Mouse (Mus musculus): Measurements from ENCODE around the gene Otop3. TPM values are rescaled to one million over a fixed set of nuclear protein-coding genes. Genes with fewer than 3 reads are reported as not detected.

Otop3 gene
- polyA plus RNA-seq (2016; fragmentation: Nextera tagmentation; extraction: Ambion mirVana) = not detected in 2 replicates

DNA sequence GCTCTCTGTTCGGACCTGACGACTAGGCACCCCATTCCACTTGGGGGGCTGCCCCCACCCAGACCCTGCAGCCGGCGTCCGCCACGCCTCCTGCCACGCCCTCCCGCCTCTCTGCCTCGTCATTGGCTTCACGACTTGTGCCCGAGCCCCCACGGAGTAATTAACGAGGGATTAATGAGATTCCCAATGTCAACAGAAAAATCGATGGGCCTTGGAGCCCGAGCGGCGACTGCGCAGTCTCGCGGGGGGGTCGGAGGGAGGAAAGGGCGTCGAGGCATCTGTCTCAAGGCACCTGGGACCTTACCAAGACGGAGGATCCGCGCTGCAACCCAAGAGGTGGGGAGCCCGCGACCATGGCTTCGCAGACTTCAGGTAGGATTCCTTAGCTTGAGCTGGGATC, at the start of gene Otop3:
Otop3 (plus strand) TSS at position 201 of the 400 bp plus-strand sequence.
- no peak within 1 kb of the TSS for H3K9ac ChIP-seq
- peaks cover 91% of the 10 kb centered on the region for H3K27me3 ChIP-seq (replicated peaks)
- H3K27ac ChIP-seq = no peak within 1 kb of the TSS
- H3K4me3 ChIP-seq = no peak within 1 kb of the TSS
- H3K4me1 ChIP-seq = no peaks in the 10 kb centered on the region
- no peaks in the 10 kb centered on the region for H3K9me3 ChIP-seq (replicated peaks)
- ATAC-seq = no peak
- H3K36me3 ChIP-seq = no peaks in the 10 kb centered on the region
- 6% methylated on average over 29 of the region's 29 CpGs for WGBS (ENCODE audit: insufficient replicate concordance)
- peak within 1 kb of the TSS; percentile 33 for H3K4me2 ChIP-seq

- Histone ChIP-seq H3K36me3 (peaks cover 10% of the 10 kb centered on the region; the same call in 1 of the 2 replicates), H3K4me1 (peaks cover 16% of the 10 kb centered on the region), H3K4me2 (no peak overlapping the region), H3K27ac (no peak overlapping the region), H3K9me3 (replicated peaks) (no peaks in the 10 kb centered on the region), H3K4me3 (no peak overlapping the region), H3K27me3 (replicated peaks) (no peaks in the 10 kb centered on the region), H3K9ac (no peak overlapping the region)
- 25% methylated on average over 4 of the region's 4 CpGs for WGBS (ENCODE audit: insufficient replicate concordance)
- no peak for ATAC-seq
Observed at GRCm38 (mm10) chr11:115285282-115285681, 49.2 kb upstream of the Otop3 start.

GRCm38 (mm10) chr11:115286201-115286993, 48.1 kb upstream of the Otop3 start:
- no peak overlapping the region for H3K4me2 ChIP-seq
- H3K9ac ChIP-seq = no peak overlapping the region
- H3K36me3 ChIP-seq = peaks cover 10% of the 10 kb centered on the region; the same call in 1 of the 2 replicates
- ATAC-seq = no peak
- no peak overlapping the region for H3K4me3 ChIP-seq
- 67% methylated on average over 19 of the region's 19 CpGs for WGBS (ENCODE audit: insufficient replicate concordance)
- no peaks in the 10 kb centered on the region for H3K9me3 ChIP-seq (replicated peaks)
- no peaks in the 10 kb centered on the region for H3K27me3 ChIP-seq (replicated peaks)
- H3K27ac ChIP-seq = no peak overlapping the region
- H3K4me1 ChIP-seq = peaks cover 15% of the 10 kb centered on the region; the same call in 1 of the 2 replicates

DNA sequence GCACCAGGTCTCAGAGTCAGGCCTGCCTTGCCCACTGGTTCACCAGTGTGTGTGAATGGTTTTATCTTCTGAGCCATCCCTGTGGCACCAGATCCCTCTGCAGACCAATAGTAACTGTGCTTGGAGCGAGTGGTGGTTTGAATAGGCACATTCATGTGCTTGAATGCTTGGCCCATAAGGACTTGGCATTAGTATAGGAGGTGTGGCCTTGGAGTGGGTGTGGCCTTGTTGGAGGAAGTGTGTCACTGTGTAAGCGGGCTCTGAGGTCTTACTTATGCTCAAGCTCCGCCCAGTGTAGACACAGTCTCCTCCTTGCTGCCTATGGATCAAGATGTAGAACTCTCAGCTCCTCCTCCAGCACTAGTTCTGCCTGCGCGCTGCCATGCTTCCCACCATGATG, 47.1 kb upstream of the Otop3 start:
- 74% methylated on average over 5 of the region's 5 CpGs for WGBS (ENCODE audit: insufficient replicate concordance)
- no peak overlapping the region for H3K27ac ChIP-seq
- ATAC-seq = no peak
- H3K9me3 ChIP-seq (replicated peaks) = no peaks in the 10 kb centered on the region
- peaks cover 10% of the 10 kb centered on the region; the same call in 1 of the 2 replicates for H3K36me3 ChIP-seq
- no peak overlapping the region for H3K9ac ChIP-seq
- no peaks in the 10 kb centered on the region for H3K27me3 ChIP-seq (replicated peaks)
- no peak overlapping the region for H3K4me3 ChIP-seq
- H3K4me2 ChIP-seq = no peak overlapping the region
- peaks cover 14% of the 10 kb centered on the region; the same call in 1 of the 2 replicates for H3K4me1 ChIP-seq

GRCm38 (mm10) chr11:115288305-115288704, 46.2 kb upstream of the Otop3 start:
- H3K9ac ChIP-seq = no peak overlapping the region
- no peaks in the 10 kb centered on the region for H3K9me3 ChIP-seq (replicated peaks)
- WGBS (ENCODE audit: insufficient replicate concordance) = 68% methylated on average over 2 of the region's 2 CpGs
- no peak for ATAC-seq
- H3K27ac ChIP-seq = no peak overlapping the region
- H3K27me3 ChIP-seq (replicated peaks) = no peaks in the 10 kb centered on the region
- no peak overlapping the region for H3K4me2 ChIP-seq
- H3K4me1 ChIP-seq = peaks cover 14% of the 10 kb centered on the region; the same call in 1 of the 2 replicates
- no peak overlapping the region for H3K4me3 ChIP-seq
- H3K36me3 ChIP-seq = peaks cover 10% of the 10 kb centered on the region; the same call in 1 of the 2 replicates

DNA sequence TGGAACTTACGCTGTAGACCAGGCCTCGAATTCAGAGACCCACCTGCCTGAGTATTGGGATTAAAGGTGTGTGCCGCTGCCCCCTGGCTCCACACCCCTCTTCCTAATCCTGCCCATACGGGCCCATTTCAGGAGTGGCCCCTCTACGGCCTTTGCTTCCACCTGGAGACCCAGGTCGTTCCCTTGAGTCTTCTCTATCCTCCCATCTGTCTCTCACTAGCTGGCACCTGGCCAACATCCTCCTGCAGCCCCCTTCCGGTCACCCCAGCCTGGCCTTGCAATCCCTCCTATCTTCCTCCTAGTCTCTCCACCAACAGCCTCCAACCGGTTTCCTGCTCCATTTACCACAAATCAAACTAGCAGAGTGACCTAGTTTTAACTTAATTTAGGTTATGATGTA, 44.6 kb upstream of the Otop3 start:
- no peak overlapping the region for H3K4me2 ChIP-seq

GRCm38 (mm10) chr11:115290314-115290713, 44.2 kb upstream of the Otop3 start:
- H3K4me1 ChIP-seq = peaks cover 8% of the 10 kb centered on the region; the same call in 1 of the 2 replicates
- no peak overlapping the region for H3K27ac ChIP-seq
- H3K9me3 ChIP-seq (replicated peaks) = no peaks in the 10 kb centered on the region
- no peak overlapping the region for H3K9ac ChIP-seq
- no peak overlapping the region for H3K4me3 ChIP-seq
- H3K27me3 ChIP-seq (replicated peaks) = no peaks in the 10 kb centered on the region
- WGBS (ENCODE audit: insufficient replicate concordance) = 55% methylated on average over 1 of the region's 1 CpGs
- H3K4me2 ChIP-seq = no peak overlapping the region
- no peak for ATAC-seq
- no peaks in the 10 kb centered on the region for H3K36me3 ChIP-seq

More for the DNA sequence above, 44.6 kb upstream of the Otop3 start:
- no peaks in the 10 kb centered on the region for H3K27me3 ChIP-seq (replicated peaks)
- H3K4me3 ChIP-seq = no peak overlapping the region
- peaks cover 12% of the 10 kb centered on the region; the same call in 1 of the 2 replicates for H3K4me1 ChIP-seq
- H3K9ac ChIP-seq = no peak overlapping the region
- 0 out of 2 replicates have a peak, but pooled peaks cover 1% of the 10 kb centered on the region for H3K36me3 ChIP-seq
- no peak overlapping the region for H3K27ac ChIP-seq
- WGBS (ENCODE audit: insufficient replicate concordance) = 49% methylated on average over 8 of the region's 8 CpGs
- ATAC-seq = no peak
- no peaks in the 10 kb centered on the region for H3K9me3 ChIP-seq (replicated peaks)

DNA sequence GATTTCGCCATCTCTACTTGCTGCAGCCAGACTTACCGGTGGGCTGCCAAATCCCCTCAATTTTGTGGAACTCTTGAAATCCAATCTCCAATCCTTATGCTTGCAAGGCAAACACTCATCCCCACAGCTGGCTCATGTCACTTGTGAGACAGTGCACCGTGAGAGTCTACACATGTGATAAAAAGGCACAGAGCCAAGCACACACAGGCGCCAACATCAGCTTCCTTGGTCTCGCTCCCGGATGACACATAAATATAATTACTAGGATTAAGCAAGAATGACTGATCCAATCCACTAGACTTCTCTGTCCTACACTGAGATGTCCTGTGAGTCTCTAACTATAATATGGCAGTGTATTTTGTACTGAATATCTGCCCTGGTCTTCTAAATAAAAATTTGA, 43.6 kb upstream of the Otop3 start:
- Histone ChIP-seq H3K9ac (no peak overlapping the region), H3K9me3 (replicated peaks) (no peaks in the 10 kb centered on the region), H3K4me1 (peaks cover 8% of the 10 kb centered on the region; the same call in 1 of the 2 replicates), H3K27ac (no peak overlapping the region), H3K4me2 (no peak overlapping the region), H3K27me3 (replicated peaks) (peaks cover 4% of the 10 kb centered on the region; the same call in 1 of the 2 replicates), H3K4me3 (no peak overlapping the region), H3K36me3 (no peaks in the 10 kb centered on the region)
- ATAC-seq = no peak
- WGBS (ENCODE audit: insufficient replicate concordance) = 72% methylated on average over 6 of the region's 6 CpGs

DNA sequence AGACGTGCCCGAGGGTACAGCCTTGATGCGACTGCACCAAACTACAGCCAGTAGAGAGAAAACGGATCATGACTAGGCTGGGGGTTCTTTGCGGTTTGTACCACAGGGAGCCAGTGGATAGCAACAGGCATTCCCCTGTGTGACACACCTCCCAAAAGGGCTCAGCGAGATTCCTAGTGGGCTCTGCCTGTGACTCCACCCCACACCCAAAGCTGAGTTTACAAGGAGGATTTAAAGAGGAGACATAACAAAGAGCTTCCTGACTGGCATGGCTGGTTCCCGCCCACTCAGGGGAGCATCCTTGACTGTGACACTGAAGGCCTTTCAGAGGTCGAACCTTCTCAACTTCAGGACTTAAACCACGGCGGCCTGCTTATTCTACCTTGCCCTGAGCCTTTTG, 43.0 kb upstream of the Otop3 start:
- Histone ChIP-seq H3K27ac (peak overlapping the region; percentile 62), H3K9me3 (replicated peaks) (no peaks in the 10 kb centered on the region), H3K27me3 (replicated peaks) (peaks cover 10% of the 10 kb centered on the region), H3K36me3 (no peaks in the 10 kb centered on the region), H3K4me1 (peaks cover 11% of the 10 kb centered on the region; the same call in 1 of the 2 replicates), H3K4me3 (no peak overlapping the region), H3K4me2 (no peak overlapping the region), H3K9ac (no peak overlapping the region)
- ATAC-seq = no peak
- 69% methylated on average over 10 of the region's 10 CpGs for WGBS (ENCODE audit: insufficient replicate concordance)

DNA sequence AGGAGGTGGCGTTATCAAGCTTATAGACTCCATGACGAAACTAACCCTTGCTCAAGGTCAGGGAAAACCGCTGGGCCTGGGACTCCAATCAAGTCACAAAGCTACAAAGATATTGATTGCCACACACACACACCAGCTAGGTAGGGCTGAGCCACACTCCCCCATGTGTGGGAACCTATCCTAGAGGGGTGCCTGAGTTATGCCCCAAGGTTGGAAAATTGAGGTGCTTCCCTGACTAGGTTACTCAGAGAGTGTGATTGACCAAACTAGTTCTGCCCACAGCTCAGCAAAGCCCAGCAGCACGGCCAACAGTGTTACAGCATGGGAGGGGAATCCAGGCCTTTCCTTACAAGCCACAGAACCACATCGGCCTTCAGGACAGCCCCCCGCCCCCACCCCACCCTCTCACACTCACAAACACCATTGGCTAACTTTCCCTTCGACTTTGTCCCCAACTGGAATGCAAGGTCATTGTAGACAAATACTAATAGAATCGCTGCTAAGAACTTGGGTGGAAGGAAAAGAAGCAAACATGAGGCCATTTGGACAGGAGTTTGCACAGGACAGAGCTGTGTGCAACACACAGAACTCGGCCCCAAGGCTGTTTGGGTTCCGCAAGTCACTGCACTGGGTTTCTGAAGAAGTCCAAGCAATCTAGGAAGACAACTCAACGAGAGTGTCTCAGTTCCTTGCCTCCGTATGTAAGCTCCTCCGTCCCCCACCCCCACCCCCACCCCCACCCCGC, 41.7 kb upstream of the Otop3 start:
- Histone ChIP-seq H3K4me2 (peak overlapping the region; percentile 18), H3K27ac (peak overlapping the region; percentile 74), H3K27me3 (replicated peaks) (peaks cover 23% of the 10 kb centered on the region), H3K4me1 (peaks cover 17% of the 10 kb centered on the region; the same call in 1 of the 2 replicates), H3K9me3 (replicated peaks) (no peaks in the 10 kb centered on the region), H3K4me3 (no peak overlapping the region), H3K9ac (no peak overlapping the region), H3K36me3 (no peaks in the 10 kb centered on the region)
- ATAC-seq = peak; percentile 48
- 42% methylated on average over 14 of the region's 14 CpGs for WGBS (ENCODE audit: insufficient replicate concordance)

DNA sequence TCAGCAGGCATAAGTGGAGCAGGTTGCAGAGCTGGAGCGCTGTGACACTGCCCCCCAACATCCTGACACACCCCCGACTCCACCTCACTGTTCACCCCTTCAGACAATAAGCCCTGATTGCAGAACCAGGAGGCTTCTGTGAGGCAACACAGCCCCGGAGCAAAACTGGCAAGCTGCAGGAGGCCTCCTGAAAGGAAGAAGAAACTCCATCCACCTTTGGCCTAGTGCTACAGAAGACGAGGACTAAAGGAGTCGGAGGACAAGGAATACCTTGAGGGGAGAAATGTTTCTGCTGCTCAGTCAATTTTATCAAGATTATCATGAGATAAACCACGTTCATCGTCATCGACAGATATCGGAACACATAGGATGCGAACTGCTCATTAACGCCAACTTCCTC, 38.6 kb upstream of the Otop3 start:
- WGBS (ENCODE audit: insufficient replicate concordance) = 76% methylated on average over 11 of the region's 11 CpGs
- no peak overlapping the region for H3K9ac ChIP-seq
- H3K27ac ChIP-seq = no peak overlapping the region
- peaks cover 43% of the 10 kb centered on the region for H3K27me3 ChIP-seq (replicated peaks)
- no peak for ATAC-seq
- peak overlapping the region; percentile 42 for H3K4me3 ChIP-seq
- peaks cover 17% of the 10 kb centered on the region; the same call in 1 of the 2 replicates for H3K4me1 ChIP-seq
- peak overlapping the region; percentile 63 for H3K4me2 ChIP-seq
- no peaks in the 10 kb centered on the region for H3K36me3 ChIP-seq
- H3K9me3 ChIP-seq (replicated peaks) = 0 out of 2 replicates have a peak, but pooled peaks cover 3% of the 10 kb centered on the region
